Mouse (Mus musculus): Measurements from ENCODE around the gene Crocc. TPM values are rescaled to one million over a fixed set of nuclear protein-coding genes. Genes with fewer than 3 reads are reported as not detected.

Crocc gene
- polyA plus RNA-seq, 1 experiment from 2014 or later: 0.59 TPM

DNA sequence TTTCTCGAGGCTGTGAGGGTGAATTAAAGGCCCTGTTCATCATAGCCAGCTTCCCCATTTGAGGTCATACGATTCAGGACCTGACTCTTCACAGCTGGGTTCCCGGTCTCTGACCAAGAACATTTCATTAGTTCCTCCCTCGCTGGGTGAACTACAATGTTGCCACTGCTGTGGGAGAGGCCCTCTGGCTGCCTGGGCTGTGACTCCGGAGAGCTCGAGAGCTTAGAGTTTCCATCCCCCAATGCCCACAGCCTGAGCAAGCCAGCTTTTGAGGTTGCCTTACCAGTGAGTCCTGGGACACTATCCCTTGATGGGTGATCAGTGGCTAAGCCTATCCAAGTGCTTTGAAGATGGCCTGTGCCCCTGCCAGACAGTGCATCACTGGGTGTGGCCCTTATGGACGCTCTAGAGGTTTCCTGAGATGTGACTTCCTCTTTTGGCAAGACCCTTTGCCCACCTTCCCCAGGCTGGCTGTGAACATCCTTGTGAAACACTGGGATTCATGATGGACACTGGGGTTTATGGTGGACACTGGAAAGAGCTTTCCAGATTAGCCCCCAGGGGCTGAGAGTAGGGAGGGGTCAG lies 71.6 kb downstream of the Crocc start:
- no peak overlapping the region for H3K4me3 ChIP-seq (ENCODE audit: low read depth, low read length)
- H3K27me3 ChIP-seq (ENCODE audit: control insufficient read depth, insufficient read depth, low read depth, low read length): no peaks in the 10 kb centered on the region
- H3K4me1 ChIP-seq (ENCODE audit: control insufficient read depth, low read depth, low read length): peaks cover 19% of the 10 kb centered on the region
- no peaks in the 10 kb centered on the region for H3K9me3 ChIP-seq (replicated peaks; ENCODE audit: control insufficient read depth, low read length)
- ATAC-seq (ENCODE audit: low read depth): no peak
- H3K27ac ChIP-seq (ENCODE audit: low read length): peak overlapping the region; percentile 26; the same call in 1 of the 2 replicates
- 21% methylated on average over 7 of the region's 7 CpGs for WGBS (ENCODE audit: insufficient replicate concordance)
- 0 out of 2 replicates have a peak overlapping the region, but pooled peaks have one; percentile 1 for H3K4me2 ChIP-seq (ENCODE audit: low read depth, low read length)
- H3K9ac ChIP-seq (ENCODE audit: low read depth, low read length): no peak overlapping the region
- no peaks in the 10 kb centered on the region for H3K36me3 ChIP-seq (ENCODE audit: control insufficient read depth, insufficient read depth)

GRCm38 (mm10) chr4:140987476-140987875 lies 72.9 kb downstream of the Crocc start:
- peaks cover 25% of the 10 kb centered on the region for H3K4me1 ChIP-seq (ENCODE audit: control insufficient read depth, low read depth, low read length)
- H3K4me3 ChIP-seq (ENCODE audit: low read depth, low read length): peak overlapping the region; percentile 78
- peak overlapping the region; percentile 97 for H3K4me2 ChIP-seq (ENCODE audit: low read depth, low read length)
- H3K27me3 ChIP-seq (ENCODE audit: control insufficient read depth, insufficient read depth, low read depth, low read length): no peaks in the 10 kb centered on the region
- no peaks in the 10 kb centered on the region for H3K9me3 ChIP-seq (replicated peaks; ENCODE audit: control insufficient read depth, low read length)
- H3K36me3 ChIP-seq (ENCODE audit: control insufficient read depth, insufficient read depth): no peaks in the 10 kb centered on the region
- H3K9ac ChIP-seq (ENCODE audit: low read depth, low read length): no peak overlapping the region; the same call in 1 of the 2 replicates
- no peak overlapping the region for H3K27ac ChIP-seq (ENCODE audit: low read length)
- 3% methylated on average over 7 of the region's 7 CpGs for WGBS (ENCODE audit: insufficient replicate concordance)
- ATAC-seq (ENCODE audit: low read depth): no peak

DNA sequence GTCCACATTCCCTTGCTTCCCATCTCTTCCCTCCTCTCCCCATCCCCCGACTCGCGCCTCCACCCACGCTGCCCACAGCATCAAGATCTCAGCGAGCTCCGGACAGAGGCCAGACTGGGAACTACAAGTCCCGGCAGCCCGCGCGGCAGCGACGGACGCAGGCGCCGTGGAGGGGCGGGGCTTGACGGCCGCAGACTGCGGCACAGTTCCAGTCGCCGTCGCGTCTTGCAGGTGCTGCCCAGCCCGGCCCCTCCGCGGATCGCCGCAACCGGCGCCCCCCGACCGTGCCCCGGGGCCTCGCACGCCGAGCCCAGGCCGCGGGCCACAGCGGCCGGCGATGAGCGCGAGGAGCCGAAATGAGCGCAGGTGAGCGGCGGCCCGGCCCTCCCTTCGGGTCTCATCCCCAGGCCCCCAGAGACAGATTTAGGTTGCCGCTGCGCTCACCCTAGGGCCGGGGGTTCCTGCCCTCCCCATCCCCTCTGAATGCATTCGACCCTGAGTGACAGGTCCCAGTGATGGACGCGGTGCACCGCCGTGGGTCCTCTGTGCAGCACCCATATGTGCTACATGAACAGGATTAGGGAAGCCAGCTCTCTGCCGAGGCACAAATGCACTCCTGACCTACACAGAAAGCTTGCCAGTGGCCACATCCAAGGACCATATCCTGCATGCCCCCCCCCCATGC lies 73.5 kb downstream of the Crocc start, which contains the start of gene Atp13a2:
TSS of gene Atp13a2 (plus strand) at position 163 of the 685 bp plus-strand sequence.
- H3K27me3 ChIP-seq (ENCODE audit: control insufficient read depth, insufficient read depth, low read depth, low read length): no peaks in the 10 kb centered on the region
- peak; percentile 84 for ATAC-seq (ENCODE audit: low read depth)
- H3K9me3 ChIP-seq (replicated peaks; ENCODE audit: control insufficient read depth, low read length): no peaks in the 10 kb centered on the region
- peak within 1 kb of the TSS; percentile 78 for H3K4me3 ChIP-seq (ENCODE audit: low read depth, low read length)
- no peaks in the 10 kb centered on the region for H3K36me3 ChIP-seq (ENCODE audit: control insufficient read depth, insufficient read depth)
- peak within 1 kb of the TSS; percentile 97 for H3K4me2 ChIP-seq (ENCODE audit: low read depth, low read length)
- no peak within 1 kb of the TSS for H3K27ac ChIP-seq (ENCODE audit: low read length)
- H3K9ac ChIP-seq (ENCODE audit: low read depth, low read length): peak within 1 kb of the TSS; percentile 74
- WGBS (ENCODE audit: insufficient replicate concordance): under 1% methylated on average over 58 of the region's 58 CpGs
- peaks cover 25% of the 10 kb centered on the region for H3K4me1 ChIP-seq (ENCODE audit: control insufficient read depth, low read depth, low read length)

- peak overlapping the region; percentile 97 for H3K4me2 ChIP-seq (ENCODE audit: low read depth, low read length)
- ATAC-seq (ENCODE audit: low read depth): no peak
- H3K27ac ChIP-seq (ENCODE audit: low read length): no peak overlapping the region
- H3K9ac ChIP-seq (ENCODE audit: low read depth, low read length): peak overlapping the region; percentile 74
- H3K9me3 ChIP-seq (replicated peaks; ENCODE audit: control insufficient read depth, low read length): no peaks in the 10 kb centered on the region
- H3K4me1 ChIP-seq (ENCODE audit: control insufficient read depth, low read depth, low read length): peaks cover 25% of the 10 kb centered on the region
- H3K27me3 ChIP-seq (ENCODE audit: control insufficient read depth, insufficient read depth, low read depth, low read length): no peaks in the 10 kb centered on the region
- WGBS (ENCODE audit: insufficient replicate concordance): 27% methylated on average over 15 of the region's 15 CpGs
- no peaks in the 10 kb centered on the region for H3K36me3 ChIP-seq (ENCODE audit: control insufficient read depth, insufficient read depth)
- peak overlapping the region; percentile 78 for H3K4me3 ChIP-seq (ENCODE audit: low read depth, low read length)
Measured at GRCm38 (mm10) chr4:140986024-140986710, 74.2 kb downstream of the Crocc start.

- Histone ChIP-seq H3K4me1 (ENCODE audit: control insufficient read depth, low read depth, low read length) (peaks cover 25% of the 10 kb centered on the region), H3K36me3 (ENCODE audit: control insufficient read depth, insufficient read depth) (no peaks in the 10 kb centered on the region), H3K4me3 (ENCODE audit: low read depth, low read length) (no peak overlapping the region), H3K27me3 (ENCODE audit: control insufficient read depth, insufficient read depth, low read depth, low read length) (no peaks in the 10 kb centered on the region), H3K27ac (ENCODE audit: low read length) (no peak overlapping the region), H3K4me2 (ENCODE audit: low read depth, low read length) (no peak overlapping the region), H3K9ac (ENCODE audit: low read depth, low read length) (no peak overlapping the region), H3K9me3 (replicated peaks; ENCODE audit: control insufficient read depth, low read length) (no peaks in the 10 kb centered on the region)
- WGBS (ENCODE audit: insufficient replicate concordance): 79% methylated on average over 6 of the region's 6 CpGs
- no peak for ATAC-seq (ENCODE audit: low read depth)
Measured at GRCm38 (mm10) chr4:140984544-140984943, 75.8 kb downstream of the Crocc start.

DNA sequence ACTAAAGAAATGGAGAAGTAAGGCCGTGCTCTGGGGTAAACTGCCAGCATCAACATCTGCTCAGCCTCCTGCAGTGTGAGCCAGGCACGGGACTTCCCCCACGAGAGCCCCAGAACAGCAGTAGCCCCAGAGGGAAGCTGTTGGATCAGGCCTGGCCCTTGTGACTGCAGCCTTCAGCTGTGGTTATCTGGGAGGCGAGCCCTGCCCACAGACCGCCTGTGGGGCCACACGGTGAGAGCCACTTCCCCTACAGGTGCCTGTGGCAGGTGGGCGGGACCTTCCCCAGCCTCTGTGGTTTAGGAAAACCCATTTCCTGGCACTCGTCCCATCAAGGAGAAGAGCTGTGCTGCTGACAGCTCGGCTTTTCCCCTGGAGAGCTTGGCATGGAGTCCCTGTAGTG lies 76.9 kb downstream of the Crocc start:
- Histone ChIP-seq H3K9me3 (replicated peaks; ENCODE audit: control insufficient read depth, low read length) (no peaks in the 10 kb centered on the region), H3K9ac (ENCODE audit: low read depth, low read length) (no peak overlapping the region), H3K36me3 (ENCODE audit: control insufficient read depth, insufficient read depth) (no peaks in the 10 kb centered on the region; the same call in 1 of the 2 replicates), H3K27me3 (ENCODE audit: control insufficient read depth, insufficient read depth, low read depth, low read length) (no peaks in the 10 kb centered on the region), H3K4me1 (ENCODE audit: control insufficient read depth, low read depth, low read length) (peaks cover 22% of the 10 kb centered on the region), H3K27ac (ENCODE audit: low read length) (peak overlapping the region; percentile 40; the same call in 1 of the 2 replicates), H3K4me3 (ENCODE audit: low read depth, low read length) (no peak overlapping the region), H3K4me2 (ENCODE audit: low read depth, low read length) (no peak overlapping the region; the same call in 1 of the 2 replicates)
- peak; percentile 33 for ATAC-seq (ENCODE audit: low read depth)
- 6% methylated on average over 9 of the region's 9 CpGs for WGBS (ENCODE audit: insufficient replicate concordance)

DNA sequence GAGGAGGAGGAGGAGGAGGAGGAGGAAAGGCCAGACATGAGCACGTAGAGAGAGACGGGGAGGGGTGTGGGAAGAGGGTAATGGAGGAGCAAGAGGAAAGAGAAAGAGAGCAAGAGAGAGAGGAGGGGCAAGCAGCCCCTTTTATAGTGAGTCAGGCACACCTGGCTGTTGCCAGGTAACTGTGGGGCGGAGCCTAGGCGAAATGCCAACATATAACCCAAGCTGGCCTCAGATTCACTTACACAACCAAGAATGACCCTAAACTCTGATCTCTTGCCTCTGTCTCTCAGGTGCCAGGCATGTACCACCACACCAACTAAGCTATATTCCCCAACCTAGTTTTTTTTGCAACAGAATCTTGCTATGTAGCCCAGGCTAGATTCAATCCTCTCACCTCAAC lies 77.5 kb downstream of the Crocc start:
- Histone ChIP-seq H3K27ac (ENCODE audit: low read length) (peak overlapping the region; percentile 55), H3K9ac (ENCODE audit: low read depth, low read length) (no peak overlapping the region), H3K9me3 (replicated peaks; ENCODE audit: control insufficient read depth, low read length) (no peaks in the 10 kb centered on the region), H3K4me1 (ENCODE audit: control insufficient read depth, low read depth, low read length) (peaks cover 22% of the 10 kb centered on the region), H3K27me3 (ENCODE audit: control insufficient read depth, insufficient read depth, low read depth, low read length) (no peaks in the 10 kb centered on the region), H3K36me3 (ENCODE audit: control insufficient read depth, insufficient read depth) (no peaks in the 10 kb centered on the region; the same call in 1 of the 2 replicates), H3K4me2 (ENCODE audit: low read depth, low read length) (no peak overlapping the region), H3K4me3 (ENCODE audit: low read depth, low read length) (no peak overlapping the region)
- 36% methylated on average over 4 of the region's 4 CpGs for WGBS (ENCODE audit: insufficient replicate concordance)
- no peak for ATAC-seq (ENCODE audit: low read depth)

GRCm38 (mm10) chr4:140981605-140982004 lies 78.7 kb downstream of the Crocc start:
- Histone ChIP-seq H3K4me1 (ENCODE audit: control insufficient read depth, low read depth, low read length) (peaks cover 19% of the 10 kb centered on the region), H3K9ac (ENCODE audit: low read depth, low read length) (no peak overlapping the region), H3K27me3 (ENCODE audit: control insufficient read depth, insufficient read depth, low read depth, low read length) (no peaks in the 10 kb centered on the region), H3K4me2 (ENCODE audit: low read depth, low read length) (no peak overlapping the region), H3K4me3 (ENCODE audit: low read depth, low read length) (no peak overlapping the region), H3K36me3 (ENCODE audit: control insufficient read depth, insufficient read depth) (no peaks in the 10 kb centered on the region; the same call in 1 of the 2 replicates), H3K9me3 (replicated peaks; ENCODE audit: control insufficient read depth, low read length) (no peaks in the 10 kb centered on the region), H3K27ac (ENCODE audit: low read length) (no peak overlapping the region)
- no peak for ATAC-seq (ENCODE audit: low read depth)
- 85% methylated on average over 2 of the region's 2 CpGs for WGBS (ENCODE audit: insufficient replicate concordance)
